Mouse (Mus musculus) E14TG2a.4 (cell line): ENCODE measurements around the gene Zfp692.
A peak's percentile ranks its signal among the peaks of the same experiment; 100 is the strongest.

ENCODE experiments used
- H3K27me3 ChIP-seq: 2 replicates; pipeline ENCODE4 v1.6.1; 2014; ENCODE audit warnings: low read length, control low read depth; ENCODE audit not compliant: insufficient read depth
- H3K36me3 ChIP-seq: 2 replicates; pipeline ENCODE4 v1.6.1; 2014; ENCODE audit warnings: low read length, control low read depth; ENCODE audit not compliant: insufficient read depth
- H3K4me1 ChIP-seq: replicated peaks from 2 replicates; pipeline ENCODE4 v1.6.1; 2014; ENCODE audit warnings: low read depth, low read length, control low read depth
- H3K4me3 ChIP-seq: replicated peaks from 2 replicates; pipeline ENCODE4 v1.5.1; 2014; ENCODE audit warnings: mild to moderate bottlenecking, low read length
- H3K9me3 ChIP-seq: 2 replicates; pipeline ENCODE4 v1.6.1; 2014; ENCODE audit warnings: low read length, control low read depth
- CTCF ChIP-seq: conservative IDR thresholded peaks from 2 replicates; pipeline ENCODE4 v1.5.1; 2014; ENCODE audit warnings: low read length
- NANOG ChIP-seq: IDR thresholded peaks from 2 replicates; pipeline ENCODE4 v1.6.1; 2014; ENCODE audit warnings: borderline replicate concordance, low read length, mixed read lengths
- POU5F1 ChIP-seq: IDR thresholded peaks from 2 replicates; pipeline ENCODE4 v1.6.1; 2014; ENCODE audit warnings: low read length, borderline replicate concordance

Zfp692 gene

DNA sequence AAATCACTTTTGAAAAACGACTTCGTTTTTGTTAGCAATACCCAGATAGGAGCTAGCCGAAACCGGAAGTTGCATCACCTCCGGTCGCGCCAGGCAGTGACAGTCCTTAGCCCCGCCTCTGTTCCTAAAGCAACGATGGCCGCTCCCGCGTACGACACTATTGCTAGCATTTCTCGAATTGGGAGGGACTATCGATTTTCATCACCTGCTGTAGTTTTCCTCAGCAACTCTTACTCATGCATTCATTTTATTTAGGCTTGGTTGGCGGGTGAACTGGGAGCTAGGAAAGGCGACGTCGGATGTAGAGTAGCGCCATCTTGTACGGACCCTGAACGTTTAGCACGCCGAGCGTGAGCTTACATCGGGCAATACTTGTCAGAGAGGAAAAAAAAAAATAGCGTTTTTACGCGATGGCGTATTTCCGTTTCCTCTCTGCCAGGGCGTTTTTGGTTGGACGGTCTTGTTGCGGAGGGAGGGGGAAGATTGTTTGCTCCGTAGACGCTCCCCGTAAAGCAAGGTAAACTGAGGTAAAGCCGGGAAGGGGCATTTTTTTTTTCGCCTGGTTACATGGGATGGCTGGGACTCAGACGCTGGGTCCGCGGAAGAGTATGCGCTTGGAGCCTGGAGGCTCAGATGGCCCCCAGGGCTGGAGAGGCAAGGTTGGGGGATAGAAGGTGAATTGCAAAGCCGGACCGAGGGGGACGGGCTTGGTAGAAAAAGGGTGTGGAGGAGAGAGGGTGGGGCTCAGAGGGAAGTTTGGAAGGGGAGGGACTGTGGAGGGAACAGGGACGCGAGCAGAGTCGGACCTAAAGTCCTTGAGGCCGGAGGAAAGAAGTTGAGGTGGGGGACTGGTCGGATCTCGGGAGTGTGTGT, 23.6 kb downstream of the Zfp692 start, which contains the start of the genes Zfp672 and Sh3bp5l:
Gene Zfp672, minus strand, starts transcription at position 64 of the 873 bp plus-strand sequence.
Gene Sh3bp5l, plus strand, starts transcription at position 449 of the 873 bp plus-strand sequence.
- peaks cover 58% of the 10 kb centered on the region for H3K36me3 ChIP-seq
- H3K4me3 ChIP-seq = peak within 1 kb of the TSS; percentile 96
- TF ChIP-seq CTCF (no peak), NANOG (no peak), POU5F1 (no peak)
- H3K4me1 ChIP-seq = peaks cover 48% of the 10 kb centered on the region
- no peaks in the 10 kb centered on the region for H3K9me3 ChIP-seq
- H3K27me3 ChIP-seq = no peaks in the 10 kb centered on the region

GRCm38 (mm10) chr11:58331149-58331495, 24.3 kb downstream of the Zfp692 start:
- H3K4me3 ChIP-seq = peak overlapping the region; percentile 96
- TF ChIP-seq POU5F1 (no peak), NANOG (no peak), CTCF (no peak)
- H3K4me1 ChIP-seq = peaks cover 48% of the 10 kb centered on the region
- no peaks in the 10 kb centered on the region for H3K9me3 ChIP-seq
- peaks cover 62% of the 10 kb centered on the region for H3K36me3 ChIP-seq
- no peaks in the 10 kb centered on the region for H3K27me3 ChIP-seq

DNA sequence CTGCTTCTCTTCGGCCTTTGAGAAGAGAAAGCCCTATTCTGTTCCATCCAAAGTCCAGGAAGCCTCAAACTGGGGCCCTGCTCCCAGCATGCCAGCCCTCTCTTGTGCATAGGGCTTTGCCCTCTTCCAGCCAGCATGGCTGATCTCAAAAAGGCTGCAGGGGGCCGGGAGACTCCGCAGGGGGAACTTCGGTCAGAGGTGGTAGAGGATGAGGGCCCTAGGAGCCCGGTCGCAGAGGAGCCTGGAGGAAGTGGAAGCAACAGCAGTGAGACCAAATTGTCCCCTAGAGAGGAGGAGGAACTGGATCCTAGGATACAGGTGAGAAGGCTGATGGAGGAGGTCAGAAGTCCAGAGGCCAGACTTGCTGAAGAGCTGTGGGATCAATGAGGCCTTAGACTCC, 24.7 kb downstream of the Zfp692 start:
- Histone ChIP-seq H3K4me3 (peak overlapping the region; percentile 96), H3K4me1 (peaks cover 45% of the 10 kb centered on the region), H3K9me3 (no peaks in the 10 kb centered on the region), H3K27me3 (no peaks in the 10 kb centered on the region), H3K36me3 (peaks cover 66% of the 10 kb centered on the region)
- TF ChIP-seq NANOG (no peak), CTCF (no peak), POU5F1 (no peak)

GRCm38 (mm10) chr11:58334746-58335145, 27.9 kb downstream of the Zfp692 start:
- Histone ChIP-seq H3K36me3 (peaks cover 71% of the 10 kb centered on the region), H3K27me3 (no peaks in the 10 kb centered on the region), H3K4me1 (peaks cover 21% of the 10 kb centered on the region), H3K4me3 (no peak overlapping the region), H3K9me3 (no peaks in the 10 kb centered on the region)
- TF ChIP-seq CTCF (no peak), POU5F1 (no peak), NANOG (no peak)

DNA sequence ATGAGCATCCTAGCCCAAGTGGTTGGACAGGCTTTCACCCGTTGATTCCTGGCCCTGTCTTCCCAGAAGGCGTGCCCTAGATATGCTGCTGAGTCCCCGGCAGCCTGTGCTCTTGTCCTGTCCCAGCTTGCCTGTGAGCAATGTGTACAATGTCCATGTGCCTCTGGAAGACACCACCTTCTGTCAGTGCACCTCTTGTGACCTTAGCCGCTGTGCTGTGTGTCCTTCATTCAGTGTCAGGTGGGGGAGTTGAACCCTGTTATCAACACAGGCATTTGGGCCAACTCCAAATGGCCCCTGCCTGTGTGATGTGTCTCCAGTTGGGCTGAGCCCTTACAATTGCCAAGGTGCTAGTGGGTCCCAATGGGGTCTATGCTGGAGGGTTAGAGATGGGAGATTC, 39.9 kb downstream of the Zfp692 start:
- H3K4me3 ChIP-seq = no peak overlapping the region
- no peaks in the 10 kb centered on the region for H3K27me3 ChIP-seq
- no peaks in the 10 kb centered on the region for H3K9me3 ChIP-seq
- TF ChIP-seq POU5F1 = no peak
- no peak for TF ChIP-seq NANOG
- TF ChIP-seq CTCF = no peak
- H3K36me3 ChIP-seq = peaks cover 35% of the 10 kb centered on the region
- peaks cover 20% of the 10 kb centered on the region for H3K4me1 ChIP-seq

GRCm38 (mm10) chr11:58350628-58351027, 43.8 kb downstream of the Zfp692 start:
- Histone ChIP-seq H3K36me3 (peaks cover 22% of the 10 kb centered on the region), H3K27me3 (no peaks in the 10 kb centered on the region), H3K9me3 (no peaks in the 10 kb centered on the region), H3K4me3 (no peak overlapping the region), H3K4me1 (peaks cover 9% of the 10 kb centered on the region)
- TF ChIP-seq POU5F1 (no peak), NANOG (no peak), CTCF (no peak; the same call in 1 of the 2 replicates)

DNA sequence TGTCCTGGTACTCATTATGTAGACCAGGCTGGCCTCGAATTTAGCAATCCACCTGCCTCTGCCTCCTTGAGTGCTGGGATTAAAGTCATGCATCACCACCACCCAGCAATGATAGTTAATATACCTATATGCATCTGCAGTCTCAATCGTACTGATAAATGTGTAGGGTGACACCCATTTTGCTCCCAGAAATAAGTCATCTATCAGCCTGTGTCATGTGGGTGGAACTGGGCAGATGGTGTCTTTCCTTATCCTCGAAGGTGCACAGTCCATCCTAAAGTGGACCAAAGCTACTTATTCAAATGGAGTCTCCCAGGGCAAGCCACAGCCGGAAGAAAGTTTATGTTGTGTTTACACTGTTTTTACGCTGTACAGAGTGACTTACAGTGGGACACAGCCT, 44.3 kb downstream of the Zfp692 start:
- H3K9me3 ChIP-seq = peaks cover 2% of the 10 kb centered on the region; the same call in 1 of the 2 replicates
- no peak overlapping the region for H3K4me3 ChIP-seq
- peaks cover 3% of the 10 kb centered on the region; the same call in 1 of the 2 replicates for H3K4me1 ChIP-seq
- no peaks in the 10 kb centered on the region for H3K27me3 ChIP-seq
- TF ChIP-seq NANOG = no peak
- no peak; the same call in 1 of the 2 replicates for TF ChIP-seq CTCF
- no peak for TF ChIP-seq POU5F1
- H3K36me3 ChIP-seq = peaks cover 17% of the 10 kb centered on the region

GRCm38 (mm10) chr11:58352681-58353548, 46.0 kb downstream of the Zfp692 start:
- Histone ChIP-seq H3K4me1 (no peaks in the 10 kb centered on the region), H3K4me3 (no peak overlapping the region), H3K27me3 (no peaks in the 10 kb centered on the region), H3K9me3 (peaks cover 2% of the 10 kb centered on the region; the same call in 1 of the 2 replicates), H3K36me3 (peaks cover 1% of the 10 kb centered on the region; the same call in 1 of the 2 replicates)
- peak; percentile 80 for TF ChIP-seq CTCF
- TF ChIP-seq POU5F1 = no peak
- no peak for TF ChIP-seq NANOG
